Mouse (Mus musculus): ENCODE measurements around the gene Rnaseh2c.

DNA sequence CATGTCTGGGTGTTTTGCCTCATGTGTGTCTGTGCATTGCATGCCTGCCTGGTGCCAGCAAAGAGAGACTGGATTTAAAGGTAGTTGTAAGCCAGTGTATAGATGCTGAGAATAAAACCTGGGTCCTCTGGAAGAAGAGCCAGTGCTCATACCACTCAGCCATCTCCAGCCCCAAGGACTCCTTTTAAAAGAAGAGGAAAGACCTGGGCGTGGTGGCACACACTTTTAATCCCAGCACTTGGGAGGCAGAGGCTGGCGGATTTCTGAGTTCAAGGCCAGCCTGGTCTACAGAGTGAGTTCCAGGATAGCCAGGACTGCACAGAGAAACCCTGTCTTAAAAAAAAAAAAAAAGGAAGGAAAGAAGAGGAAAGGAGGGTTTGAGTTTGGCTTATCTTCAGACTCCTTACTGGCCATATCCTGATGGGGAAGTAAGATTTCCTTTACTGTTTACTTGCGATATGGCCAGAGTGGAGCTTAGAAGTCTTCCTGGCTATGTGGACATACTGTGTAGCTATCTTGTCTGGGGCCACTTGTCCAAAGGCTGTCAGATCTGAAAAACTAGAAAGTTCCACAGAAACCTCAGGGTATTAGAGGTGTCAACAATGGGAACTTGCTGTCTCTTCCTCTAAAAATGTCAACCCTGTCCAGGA is 11.2 kb downstream of the Rnaseh2c start:
- TF ChIP-seq CTCF (IDR thresholded peaks at IDR 0.05; ENCODE audit: low read depth) = no peak
- peak; percentile 66 for TF ChIP-seq EP300 (IDR thresholded peaks at IDR 0.05; ENCODE audit: low read depth)
